Mouse (Mus musculus) heart, postnatal 0 days (tissue): ENCODE results near the gene Bcl2l1. TPM values are rescaled to one million over a fixed set of nuclear protein-coding genes. Genes with fewer than 3 reads are reported as not detected.

Experiments
- ATAC-seq: fragments of 200-750 bp; cut with Nextera tagmentation; 2 replicates; pipeline ENCODE4 v1.8.0; 2017; ENCODE audit warnings: low read depth, moderate number of reproducible peaks, moderate library complexity; ENCODE audit not compliant: insufficient read depth
- DNase-seq: peaks from one replicate; pipeline ENCODE4 v3.0.0-alpha.2; 2016; ENCODE audit warnings: low spot score
- H3K27ac ChIP-seq: fragments of 300-500 bp; sonication (generic); 2 replicates; pipeline ENCODE4 v1.5.1; 2014; ENCODE audit warnings: low read depth, mild to moderate bottlenecking
- H3K27me3 ChIP-seq: fragments of 300-500 bp; sonication (generic); 2 replicates; pipeline ENCODE4 v1.6.1; 2014; ENCODE audit warnings: low read length, mixed read lengths; ENCODE audit not compliant: control insufficient read depth, insufficient read depth
- H3K36me3 ChIP-seq: fragments of 300-500 bp; sonication (generic); replicated peaks from 2 replicates; pipeline ENCODE4 v1.6.1; 2014; ENCODE audit warnings: low read length, mixed read lengths; ENCODE audit not compliant: control insufficient read depth, insufficient read depth
- H3K4me1 ChIP-seq: fragments of 300-500 bp; sonication (generic); 2 replicates; pipeline ENCODE4 v1.6.1; 2014; ENCODE audit warnings: antibody characterized with exemption; ENCODE audit not compliant: control insufficient read depth, insufficient read depth
- H3K4me2 ChIP-seq: fragments of 300-500 bp; sonication (generic); 2 replicates; pipeline ENCODE4 v1.6.1; 2014; ENCODE audit warnings: low read depth, mild to moderate bottlenecking, low read length, moderate library complexity
- H3K4me3 ChIP-seq: fragments of 300-500 bp; sonication (generic); 2 replicates; pipeline ENCODE4 v1.5.1; 2014; ENCODE audit warnings: low read depth, low read length
- H3K9ac ChIP-seq: fragments of 300-500 bp; sonication (generic); replicated peaks from 2 replicates; pipeline ENCODE4 v1.6.1; 2014; ENCODE audit warnings: low read depth, low read length, mixed read lengths
- H3K9me3 ChIP-seq: fragments of 300-500 bp; sonication (generic); replicated peaks from 2 replicates; pipeline ENCODE4 v1.6.1; 2016; ENCODE audit warnings: low read length; ENCODE audit not compliant: control insufficient read depth
- CTCF ChIP-seq: IDR thresholded peaks from 2 replicates; pipeline ENCODE4 v1.5.1; 2016; ENCODE audit warnings: antibody characterized with exemption, control low read depth, low read depth
- EP300 ChIP-seq: IDR thresholded peaks from 2 replicates; pipeline ENCODE4 v1.6.1; 2016; ENCODE audit warnings: antibody characterized with exemption, low read depth
- WGBS: fragments of 180-500 bp; shearing (Covaris S2); extraction: QIAGEN DNeasy Blood & Tissue Kit; methylation state at CpG from one replicate; pipeline ENCODE4 v1.1.7; 2014; 5-methylcytosine and 5-hydroxymethylcytosine counted together
- polyA plus RNA-seq: library from polyadenylated mRNA; unstranded; fragments of >200 nt; fragmentation: Nextera tagmentation; extraction: Ambion mirVana; gene quantifications from 2 replicates; pipeline ENCODE4 v1.2.1, GENCODE M21; 2015
- total RNA-seq: library from RNA; depleted of rRNA; stranded (reverse); fragments of >200 nt; gene quantifications from 2 replicates; pipeline ENCODE4 v1.2.3, GENCODE M21; 2014; ENCODE audit warnings: low replicate concordance

Bcl2l1 gene
- total and polyA plus RNA-seq, 2 experiments from 2014 or later: 35.0 to 75.6 TPM

DNA sequence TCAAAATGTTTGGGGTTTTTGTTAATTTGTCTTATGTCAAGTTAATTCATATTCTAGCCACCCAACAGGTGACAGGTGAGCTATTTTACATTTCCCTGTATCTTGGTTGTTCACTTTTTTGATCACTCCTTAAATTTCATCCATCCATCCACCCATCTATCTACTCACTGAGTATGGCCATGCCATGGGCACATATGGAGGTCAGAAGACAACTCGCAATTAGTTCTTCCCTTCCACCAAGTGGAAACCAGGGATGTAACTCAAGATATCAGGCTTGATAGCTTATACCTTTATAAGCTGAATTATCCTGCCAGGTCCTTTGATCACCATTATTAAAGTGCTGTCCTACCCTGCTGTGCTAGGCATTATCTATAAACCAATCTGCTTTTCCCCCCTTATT lies 7.8 kb downstream of the Bcl2l1 start:
- no peaks in the 10 kb centered on the region for H3K9me3 ChIP-seq
- no peak overlapping the region for H3K9ac ChIP-seq
- peaks cover 55% of the 10 kb centered on the region for H3K4me1 ChIP-seq
- H3K36me3 ChIP-seq: peaks cover 27% of the 10 kb centered on the region
- H3K4me3 ChIP-seq: no peak overlapping the region
- no peaks in the 10 kb centered on the region for H3K27me3 ChIP-seq
- WGBS: 90% methylated on average over 1 of the region's 1 CpGs
- TF ChIP-seq EP300: no peak
- TF ChIP-seq CTCF: no peak
- no peak overlapping the region for H3K27ac ChIP-seq
- DNase-seq (no peak), ATAC-seq (no peak)
- H3K4me2 ChIP-seq: no peak overlapping the region

DNA sequence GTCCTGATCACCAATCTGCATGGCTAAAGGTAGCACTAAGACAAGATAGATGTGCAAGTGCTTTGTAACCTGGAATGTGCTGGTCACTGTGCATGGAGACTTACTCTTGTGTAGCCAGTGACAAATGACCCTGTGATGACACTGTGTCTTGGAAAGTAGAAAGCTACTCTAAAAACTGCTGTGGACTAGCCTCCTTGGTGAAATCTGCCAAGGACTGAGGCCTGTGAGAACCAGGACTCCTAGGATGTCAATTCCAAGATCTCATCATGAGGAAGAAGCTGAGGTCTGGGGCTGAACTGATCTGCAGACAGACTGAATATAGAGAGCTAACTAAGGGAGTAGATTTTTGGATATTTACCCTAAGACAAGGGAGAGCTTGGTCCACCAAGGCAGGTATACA lies 10.0 kb downstream of the Bcl2l1 start:
- TF ChIP-seq EP300: no peak
- no peak for TF ChIP-seq CTCF
- H3K27me3 ChIP-seq: no peaks in the 10 kb centered on the region
- peaks cover 19% of the 10 kb centered on the region for H3K36me3 ChIP-seq
- H3K4me3 ChIP-seq: no peak overlapping the region
- no peak for ATAC-seq
- peaks cover 58% of the 10 kb centered on the region for H3K4me1 ChIP-seq
- no peak for DNase-seq
- no peak overlapping the region for H3K9ac ChIP-seq
- H3K4me2 ChIP-seq: no peak overlapping the region
- H3K9me3 ChIP-seq: no peaks in the 10 kb centered on the region
- H3K27ac ChIP-seq: peak overlapping the region; percentile 93

DNA sequence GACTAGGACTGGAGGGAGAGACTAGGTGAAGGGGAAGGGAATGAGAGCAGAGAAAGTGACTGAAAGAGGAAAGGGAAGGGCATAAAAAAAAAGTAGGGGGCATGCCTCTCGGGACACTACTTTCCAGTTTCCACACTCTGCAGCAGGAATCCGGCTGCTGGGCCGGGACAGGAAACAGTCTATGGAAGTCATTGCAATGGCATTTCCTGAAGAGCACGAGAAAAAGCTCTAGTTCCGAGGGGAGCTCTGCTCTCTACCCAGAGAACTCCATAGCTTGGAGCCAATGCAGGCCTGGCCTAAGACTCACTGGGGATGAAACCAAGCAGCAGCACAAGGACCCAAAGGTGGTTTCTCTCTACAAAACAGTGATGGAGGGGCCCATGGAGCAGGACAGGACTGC lies 10.5 kb downstream of the Bcl2l1 start:
- Histone ChIP-seq H3K9me3 (no peaks in the 10 kb centered on the region), H3K36me3 (peaks cover 17% of the 10 kb centered on the region), H3K4me2 (peak overlapping the region; percentile 31), H3K4me1 (peaks cover 58% of the 10 kb centered on the region), H3K27me3 (no peaks in the 10 kb centered on the region), H3K9ac (no peak overlapping the region), H3K4me3 (no peak overlapping the region), H3K27ac (peak overlapping the region; percentile 93)
- ATAC-seq (peak; percentile 55), DNase-seq (peak; percentile 86)
- TF ChIP-seq EP300 (peak; percentile 82; the same call in 1 of the 2 replicates), CTCF (no peak)
- 29% methylated on average over 5 of the region's 5 CpGs for WGBS

DNA sequence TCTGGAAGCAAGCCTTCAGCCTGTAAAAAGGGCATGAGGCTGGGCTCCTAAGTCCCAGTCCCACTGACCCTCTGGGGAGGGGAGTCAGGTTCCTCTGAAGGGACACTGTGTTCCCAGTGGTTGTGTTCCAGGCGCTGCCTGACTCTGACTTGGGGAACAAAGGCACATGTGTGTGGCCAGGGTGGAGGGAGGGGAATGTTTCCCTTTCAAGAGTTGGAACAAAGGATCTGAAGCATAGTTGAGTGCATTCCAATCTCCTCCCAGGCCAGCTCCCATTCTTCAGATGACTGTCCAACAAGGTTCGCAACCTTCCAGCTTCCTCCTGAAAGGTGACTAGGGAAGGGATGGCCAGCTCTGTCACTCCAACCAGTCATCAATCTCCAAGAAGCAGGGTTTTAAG lies 11.2 kb downstream of the Bcl2l1 start:
- DNase-seq (peak; percentile 89), ATAC-seq (peak; percentile 85)
- H3K4me1 ChIP-seq: peaks cover 57% of the 10 kb centered on the region
- H3K9me3 ChIP-seq: no peaks in the 10 kb centered on the region
- WGBS: 13% methylated on average over 2 of the region's 2 CpGs
- no peak overlapping the region for H3K4me3 ChIP-seq
- no peaks in the 10 kb centered on the region for H3K27me3 ChIP-seq
- peaks cover 12% of the 10 kb centered on the region for H3K36me3 ChIP-seq
- TF ChIP-seq EP300 (peak; percentile 83; the same call in 1 of the 2 replicates), CTCF (no peak)
- peak overlapping the region; percentile 31 for H3K4me2 ChIP-seq
- peak overlapping the region; percentile 93 for H3K27ac ChIP-seq
- H3K9ac ChIP-seq: peak overlapping the region; percentile 34; the same call in 1 of the 2 replicates

DNA sequence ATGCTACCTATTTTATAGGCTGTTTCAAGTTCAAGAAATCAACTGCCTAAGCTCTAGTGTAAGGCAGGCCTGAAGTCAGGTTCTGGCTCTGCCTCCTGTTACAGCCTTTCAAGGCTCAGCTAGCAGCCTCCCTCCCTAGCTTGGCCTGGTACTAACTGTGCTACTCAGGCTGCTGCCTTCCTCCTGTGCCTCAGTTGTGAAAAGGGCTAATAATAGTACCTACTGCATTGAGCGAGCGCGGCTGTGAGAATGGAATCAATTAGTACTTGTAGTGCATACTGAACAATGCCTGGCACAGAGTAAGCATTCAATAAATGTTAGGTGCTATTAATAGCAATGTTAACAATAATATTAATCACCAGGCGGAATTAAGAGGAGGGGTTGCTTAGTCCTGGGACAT lies 11.6 kb downstream of the Bcl2l1 start:
- no peaks in the 10 kb centered on the region for H3K9me3 ChIP-seq
- WGBS: 32% methylated on average over 4 of the region's 4 CpGs
- H3K9ac ChIP-seq: peak overlapping the region; percentile 34
- peaks cover 8% of the 10 kb centered on the region for H3K36me3 ChIP-seq
- no peak for TF ChIP-seq EP300
- no peak for TF ChIP-seq CTCF
- peaks cover 61% of the 10 kb centered on the region for H3K4me1 ChIP-seq
- H3K27ac ChIP-seq: peak overlapping the region; percentile 93
- no peak overlapping the region for H3K4me3 ChIP-seq
- 0 out of 2 replicates have a peak overlapping the region, but pooled peaks have one; percentile 14 for H3K4me2 ChIP-seq
- H3K27me3 ChIP-seq: no peaks in the 10 kb centered on the region
- ATAC-seq (peak; percentile 22; the same call in 1 of the 2 replicates), DNase-seq (no peak)

DNA sequence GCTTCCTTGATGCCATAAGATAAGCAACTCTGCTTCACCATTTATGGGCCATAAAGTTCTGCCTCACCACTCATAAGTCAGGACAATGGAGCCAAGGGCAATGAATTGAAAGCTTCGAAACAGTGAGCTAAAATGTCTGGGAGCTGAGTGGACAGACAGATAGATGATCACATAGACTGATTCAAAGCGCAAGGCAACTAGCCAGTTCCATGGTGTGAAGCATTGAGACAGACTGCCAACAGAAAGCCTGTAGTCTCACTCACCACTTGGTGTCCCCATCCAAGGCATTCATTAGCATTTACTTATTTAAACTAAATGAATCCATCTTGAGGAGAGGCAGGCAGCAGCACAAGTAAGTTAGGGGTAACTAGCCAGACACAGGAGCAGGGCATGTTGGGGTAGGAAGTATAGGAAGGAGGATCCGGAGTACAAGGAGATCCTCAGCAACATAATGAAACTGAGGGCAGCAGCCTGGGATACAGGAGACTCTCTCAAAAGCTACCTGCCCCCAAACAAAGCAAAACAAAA lies 12.4 kb downstream of the Bcl2l1 start:
- 86% methylated on average over 3 of the region's 3 CpGs for WGBS
- Histone ChIP-seq H3K4me3 (no peak overlapping the region), H3K9me3 (no peaks in the 10 kb centered on the region), H3K27me3 (no peaks in the 10 kb centered on the region), H3K9ac (no peak overlapping the region), H3K27ac (peak overlapping the region; percentile 93), H3K4me1 (peaks cover 67% of the 10 kb centered on the region), H3K36me3 (peaks cover 4% of the 10 kb centered on the region; the same call in 1 of the 2 replicates), H3K4me2 (no peak overlapping the region)
- no peak for ATAC-seq
- no peak for TF ChIP-seq EP300
- no peak for TF ChIP-seq CTCF
- no peak for DNase-seq
